Mouse (Mus musculus) intestine, postnatal 0 days (tissue): ENCODE data around the gene Apba2. TPM values are rescaled to one million over a fixed set of nuclear protein-coding genes. Genes with fewer than 3 reads are reported as not detected.
A peak's percentile ranks its signal among the peaks of the same experiment; 100 is the strongest.

Experiments used
- ATAC-seq: fragments of 200-750 bp; cut with Nextera tagmentation; 2 replicates; pipeline ENCODE4 v1.8.0; 2017; ENCODE audit warnings: mild to moderate bottlenecking, moderate TSS enrichment, moderate library complexity
- H3K27ac ChIP-seq: fragments of 300-500 bp; sonication (generic); 2 replicates; pipeline ENCODE4 v1.5.1; 2014; ENCODE audit warnings: mild to moderate bottlenecking, low read depth, low read length, moderate library complexity
- H3K27me3 ChIP-seq: fragments of 300-500 bp; sonication (generic); replicated peaks from 2 replicates; pipeline ENCODE4 v1.6.1; 2014; ENCODE audit warnings: low read length, mixed read lengths; ENCODE audit not compliant: control insufficient read depth, insufficient read depth
- H3K36me3 ChIP-seq: fragments of 300-500 bp; sonication (generic); 2 replicates; pipeline ENCODE4 v1.6.1; 2014; ENCODE audit warnings: mild to moderate bottlenecking, moderate library complexity; ENCODE audit not compliant: control insufficient read depth, insufficient read depth
- H3K4me1 ChIP-seq: fragments of 300-500 bp; sonication (generic); replicated peaks from 2 replicates; pipeline ENCODE4 v1.6.1; 2014; ENCODE audit warnings: antibody characterized with exemption, low read length, mixed read lengths; ENCODE audit not compliant: control insufficient read depth, insufficient read depth
- H3K4me2 ChIP-seq: fragments of 300-500 bp; sonication (generic); replicated peaks from 2 replicates; pipeline ENCODE4 v1.6.1; 2014; ENCODE audit warnings: low read depth, mild to moderate bottlenecking, moderate library complexity
- H3K4me3 ChIP-seq: fragments of 300-500 bp; sonication (generic); 2 replicates; pipeline ENCODE4 v1.5.1; 2014; ENCODE audit warnings: low read depth, low read length
- H3K9ac ChIP-seq: fragments of 300-500 bp; sonication (generic); 2 replicates; pipeline ENCODE4 v1.6.1; 2014; ENCODE audit warnings: mild to moderate bottlenecking, low read depth, low read length
- H3K9me3 ChIP-seq: fragments of 300-500 bp; sonication (generic); 2 replicates; pipeline ENCODE4 v1.6.1; 2016; ENCODE audit warnings: mixed run types; ENCODE audit not compliant: control insufficient read depth
- CTCF ChIP-seq: sonication (generic); IDR thresholded peaks from 2 replicates; pipeline ENCODE4 v1.5.1; 2016; ENCODE audit warnings: low read depth, mild to moderate bottlenecking, control low read depth, antibody characterized with exemption, moderate library complexity
- WGBS: fragments of 180-500 bp; shearing (Covaris S2); extraction: QIAGEN DNeasy Blood & Tissue Kit; methylation state at CpG from one replicate; pipeline ENCODE4 v1.1.7; 2014; 5-methylcytosine and 5-hydroxymethylcytosine counted together
- polyA plus RNA-seq: library from polyadenylated mRNA; unstranded; fragments of >200 nt; fragmentation: Nextera tagmentation; extraction: Ambion mirVana; gene quantifications from 2 replicates; pipeline ENCODE4 v1.2.1, GENCODE M21; 2015

Gene Apba2
- polyA plus RNA-seq, 1 experiment from 2014 or later: 4.3 TPM

GRCm38 (mm10) chr7:64729785-64730184, 228.3 kb downstream of the Apba2 start:
- ATAC-seq: no peak
- Histone ChIP-seq H3K27ac (no peak overlapping the region), H3K4me1 (no peaks in the 10 kb centered on the region), H3K27me3 (no peaks in the 10 kb centered on the region), H3K36me3 (no peaks in the 10 kb centered on the region), H3K4me3 (no peak overlapping the region), H3K9me3 (no peaks in the 10 kb centered on the region), H3K9ac (no peak overlapping the region), H3K4me2 (no peak overlapping the region)
- TF ChIP-seq CTCF: peak; percentile 81
- 17% methylated on average over 7 of the region's 7 CpGs for WGBS

DNA sequence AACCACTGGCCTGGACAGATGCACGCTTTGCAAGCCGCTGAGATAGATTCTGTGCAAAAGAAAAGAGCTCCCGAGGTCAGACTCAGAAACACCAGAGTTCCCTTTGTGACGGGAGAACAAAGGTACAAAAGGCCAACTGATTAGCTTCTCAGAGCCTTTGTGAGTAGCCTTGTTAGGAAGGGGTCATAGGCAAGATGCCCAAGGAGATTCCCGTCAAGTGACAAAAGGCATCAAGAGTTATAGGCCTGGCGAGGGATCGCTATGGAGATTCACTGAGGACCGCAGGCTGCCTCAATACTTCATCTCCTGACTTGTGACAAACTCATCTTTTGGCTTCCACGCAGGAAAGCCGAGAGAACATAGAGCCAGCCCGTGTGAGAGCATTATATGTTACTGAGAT, 237.6 kb downstream of the Apba2 start:
- no peak overlapping the region for H3K4me3 ChIP-seq
- no peak for TF ChIP-seq CTCF
- WGBS: 69% methylated on average over 11 of the region's 11 CpGs

DNA sequence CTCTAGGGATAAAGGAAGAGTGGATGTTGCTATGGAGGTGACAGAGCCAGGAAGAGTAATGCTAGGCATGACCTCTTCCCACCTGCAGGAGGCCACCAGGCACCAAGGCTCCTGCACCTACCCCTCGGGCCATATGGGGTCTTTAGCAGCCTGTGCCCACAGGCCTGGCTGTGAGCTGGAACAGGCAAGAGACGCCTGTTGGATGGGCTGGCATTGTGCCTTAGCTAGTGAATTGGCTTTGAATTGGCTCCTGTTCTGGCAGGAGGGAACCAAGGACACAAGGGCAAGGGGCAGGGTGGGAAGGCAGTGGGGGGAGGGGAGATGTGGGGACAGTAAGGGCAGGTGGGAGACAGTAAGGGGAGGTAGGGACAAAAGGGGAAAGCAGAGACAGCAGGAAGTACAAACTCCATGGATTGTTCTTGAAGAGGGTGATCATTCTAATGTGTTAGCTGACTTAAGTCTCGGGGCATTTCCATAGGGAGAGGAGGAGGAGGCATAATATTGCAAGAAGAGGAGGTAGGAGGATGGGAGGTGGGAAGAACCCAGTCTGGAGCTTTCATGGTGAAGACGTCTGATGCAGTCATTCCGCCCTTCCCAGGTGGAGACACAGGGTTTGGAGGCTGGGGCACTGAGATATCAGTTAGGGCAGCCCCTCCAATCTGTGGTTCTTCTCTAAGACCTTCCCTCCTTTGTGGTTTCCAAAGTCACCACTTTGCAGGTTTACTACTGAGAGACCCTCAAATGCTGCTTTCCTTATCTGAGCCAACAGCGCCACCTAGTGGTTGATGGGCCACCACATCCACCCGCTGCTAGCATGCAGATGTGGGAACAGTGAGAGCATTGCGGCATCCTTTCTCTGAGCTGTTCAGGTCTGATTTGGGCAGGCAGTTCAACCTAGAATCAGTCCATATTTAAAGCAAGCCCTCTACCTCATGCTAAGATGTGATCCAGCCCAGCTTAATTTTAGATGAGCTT, 240.1 kb downstream of the Apba2 start:
- Histone ChIP-seq H3K36me3 (no peaks in the 10 kb centered on the region), H3K4me3 (no peak overlapping the region), H3K9ac (no peak overlapping the region), H3K9me3 (no peaks in the 10 kb centered on the region), H3K27ac (no peak overlapping the region), H3K27me3 (no peaks in the 10 kb centered on the region), H3K4me2 (no peak overlapping the region), H3K4me1 (no peaks in the 10 kb centered on the region)
- TF ChIP-seq CTCF: peak; percentile 94
- ATAC-seq: no peak
- WGBS: 29% methylated on average over 8 of the region's 8 CpGs

More for the DNA sequence above, 237.6 kb downstream of the Apba2 start:
- no peak for ATAC-seq
- H3K4me2 ChIP-seq: no peak overlapping the region
- H3K4me1 ChIP-seq: no peaks in the 10 kb centered on the region
- no peak overlapping the region for H3K9ac ChIP-seq
- H3K36me3 ChIP-seq: no peaks in the 10 kb centered on the region
- H3K27ac ChIP-seq: no peak overlapping the region
- no peaks in the 10 kb centered on the region for H3K27me3 ChIP-seq
- no peaks in the 10 kb centered on the region for H3K9me3 ChIP-seq

- Histone ChIP-seq H3K27ac (no peak overlapping the region), H3K9ac (no peak overlapping the region), H3K36me3 (no peaks in the 10 kb centered on the region), H3K4me2 (no peak overlapping the region), H3K4me1 (no peaks in the 10 kb centered on the region), H3K9me3 (no peaks in the 10 kb centered on the region), H3K27me3 (no peaks in the 10 kb centered on the region), H3K4me3 (no peak overlapping the region)
- ATAC-seq: no peak
- 89% methylated on average over 7 of the region's 7 CpGs for WGBS
- no peak for TF ChIP-seq CTCF
Measured at GRCm38 (mm10) chr7:64743610-64744009, 242.1 kb downstream of the Apba2 start.

- 25% methylated on average over 5 of the region's 5 CpGs for WGBS
- peak; percentile 95 for TF ChIP-seq CTCF
- H3K27me3 ChIP-seq: no peaks in the 10 kb centered on the region
- no peaks in the 10 kb centered on the region for H3K4me1 ChIP-seq
- H3K9me3 ChIP-seq: no peaks in the 10 kb centered on the region
- H3K4me3 ChIP-seq: no peak overlapping the region
- H3K27ac ChIP-seq: no peak overlapping the region
- no peaks in the 10 kb centered on the region for H3K36me3 ChIP-seq
- no peak overlapping the region for H3K4me2 ChIP-seq
- ATAC-seq: 0 out of 2 replicates have a peak, but pooled peaks have one; percentile 44
- H3K9ac ChIP-seq: no peak overlapping the region
Measured at GRCm38 (mm10) chr7:64751465-64751864, 250.0 kb downstream of the Apba2 start.

GRCm38 (mm10) chr7:64752133-64752532, 250.6 kb downstream of the Apba2 start:
- H3K27me3 ChIP-seq: no peaks in the 10 kb centered on the region
- TF ChIP-seq CTCF: no peak
- 91% methylated on average over 7 of the region's 7 CpGs for WGBS
- no peaks in the 10 kb centered on the region for H3K36me3 ChIP-seq
- no peak overlapping the region for H3K9ac ChIP-seq
- no peak overlapping the region for H3K27ac ChIP-seq
- no peaks in the 10 kb centered on the region for H3K4me1 ChIP-seq
- ATAC-seq: no peak
- no peaks in the 10 kb centered on the region for H3K9me3 ChIP-seq
- no peak overlapping the region for H3K4me3 ChIP-seq
- H3K4me2 ChIP-seq: no peak overlapping the region
